Mouse (Mus musculus) duodenum, adult 2 months (tissue): ENCODE data around the gene Slc8a2. TPM values are rescaled to one million over a fixed set of nuclear protein-coding genes. Genes with fewer than 3 reads are reported as not detected.

Experiments
- polyA plus RNA-seq: library from polyadenylated mRNA; depleted of rRNA; stranded (reverse); fragments of >200 nt; gene quantifications from 2 replicates; pipeline ENCODE4 v1.2.3, GENCODE M21; 2012; ENCODE audit warnings: low replicate concordance; rRNA removed

The Slc8a2 gene
- 1.4 and 1.8 TPM in 2 replicates for polyA plus RNA-seq

DNA sequence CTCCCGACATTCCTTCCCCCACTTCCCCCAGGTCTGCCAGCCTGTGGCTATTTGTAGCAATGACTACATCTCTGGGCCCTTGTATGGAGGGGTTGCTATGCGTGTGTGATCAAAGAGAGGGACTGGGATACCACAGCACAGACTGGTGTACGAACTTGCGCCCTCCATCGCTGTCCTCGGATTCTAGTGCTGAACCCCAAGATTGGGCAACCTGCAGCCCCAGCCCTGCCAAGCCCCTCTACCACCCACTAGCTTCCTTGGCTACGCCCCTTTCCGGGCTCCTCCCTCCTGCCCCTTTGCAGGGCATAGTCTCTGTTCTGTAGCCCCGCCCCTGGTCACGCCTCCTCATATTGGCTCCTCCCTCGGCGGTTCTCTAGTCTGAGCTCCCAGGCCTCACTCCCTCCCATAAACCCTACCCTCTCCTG is at the start of gene Slc8a2:
Slc8a2 (plus strand) TSS at position 406 of the 425 bp plus-strand sequence.

DNA sequence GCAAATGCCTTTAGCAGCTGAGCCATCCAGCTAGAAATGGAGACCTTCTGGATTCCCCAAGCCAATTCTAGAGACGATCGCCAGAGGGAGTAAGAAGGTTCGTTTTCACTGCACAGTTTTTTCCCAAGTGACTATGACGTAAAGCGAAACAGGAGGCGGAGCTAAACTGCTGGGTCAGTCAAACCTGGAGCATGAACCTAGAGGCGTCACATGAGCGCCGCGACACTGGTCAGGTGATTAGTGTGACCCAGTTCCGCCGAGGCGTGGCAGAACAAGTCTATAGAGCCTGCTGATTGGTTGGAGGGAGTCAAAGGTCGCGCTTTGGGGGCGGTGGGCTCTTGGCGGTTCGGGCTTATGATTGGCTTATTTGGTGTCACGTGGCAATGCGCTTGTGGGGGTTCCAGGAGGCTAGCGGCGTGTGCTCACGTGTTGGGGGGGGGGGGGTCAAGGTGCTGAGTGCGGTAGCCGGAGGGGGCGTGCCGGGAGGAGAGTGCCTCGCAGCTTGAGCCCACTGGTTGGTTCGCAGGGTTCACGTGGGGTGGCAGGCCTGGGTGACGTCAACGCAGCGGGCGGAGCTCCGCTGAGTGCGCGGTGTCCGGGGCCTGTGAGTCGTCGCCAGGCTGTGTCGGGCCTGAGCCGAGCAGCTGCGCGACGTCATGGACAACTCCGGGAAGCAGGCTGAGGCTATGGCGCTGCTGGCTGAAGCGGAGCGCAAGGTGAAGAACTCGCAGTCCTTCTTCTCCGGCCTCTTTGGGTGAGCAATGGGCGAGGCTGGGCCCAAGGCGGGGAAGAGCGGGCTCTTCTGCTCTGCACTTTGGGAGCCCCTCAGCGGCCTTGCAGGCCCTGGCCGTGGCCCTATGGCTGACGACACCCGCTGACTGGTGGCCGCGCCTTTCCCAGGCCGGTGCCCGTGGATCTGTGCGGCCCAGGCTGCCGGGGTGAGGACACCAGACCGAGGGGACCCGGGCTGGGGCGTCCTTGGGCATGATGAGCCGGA is 31.3 kb upstream of the Slc8a2 start, which contains the start of gene Napa:
Napa (plus strand) TSS at position 438 of the 997 bp plus-strand sequence.

DNA sequence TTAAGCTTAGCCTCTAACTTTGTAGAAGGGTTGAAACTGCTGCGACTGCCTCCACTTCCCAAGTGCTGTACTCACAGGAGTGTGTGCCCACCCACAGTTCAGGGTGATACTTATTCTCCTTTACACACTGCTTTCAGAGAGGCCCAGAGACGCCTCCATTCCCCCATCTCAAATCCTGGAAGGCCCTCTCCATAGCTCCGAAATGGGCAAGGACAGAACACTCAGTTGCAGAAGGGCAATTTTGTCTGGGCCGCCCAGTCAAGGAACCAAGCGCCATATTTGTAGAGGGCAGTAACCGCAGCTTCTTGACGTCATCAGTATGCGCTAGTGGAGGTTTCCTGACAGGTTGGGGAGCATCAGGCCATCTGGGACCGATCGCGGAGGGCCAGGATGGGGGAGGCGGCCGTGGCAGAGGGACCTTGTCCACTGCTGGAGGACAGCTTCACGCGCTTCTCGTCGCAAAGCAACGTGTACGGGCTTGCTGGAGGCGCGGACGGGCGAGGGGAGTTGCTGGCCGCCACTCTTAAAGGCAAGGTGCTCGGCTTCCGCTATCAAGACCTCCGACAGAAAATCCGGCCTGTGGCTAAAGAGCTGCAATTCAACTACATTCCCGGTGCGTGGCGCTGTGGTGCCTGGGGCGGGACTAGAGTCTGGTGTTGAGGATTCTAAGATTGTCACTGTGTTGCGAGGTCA is 9.9 kb upstream of the Slc8a2 start, which contains the start of gene Kptn:
Kptn (plus strand) TSS at position 327 of the 693 bp plus-strand sequence.

DNA sequence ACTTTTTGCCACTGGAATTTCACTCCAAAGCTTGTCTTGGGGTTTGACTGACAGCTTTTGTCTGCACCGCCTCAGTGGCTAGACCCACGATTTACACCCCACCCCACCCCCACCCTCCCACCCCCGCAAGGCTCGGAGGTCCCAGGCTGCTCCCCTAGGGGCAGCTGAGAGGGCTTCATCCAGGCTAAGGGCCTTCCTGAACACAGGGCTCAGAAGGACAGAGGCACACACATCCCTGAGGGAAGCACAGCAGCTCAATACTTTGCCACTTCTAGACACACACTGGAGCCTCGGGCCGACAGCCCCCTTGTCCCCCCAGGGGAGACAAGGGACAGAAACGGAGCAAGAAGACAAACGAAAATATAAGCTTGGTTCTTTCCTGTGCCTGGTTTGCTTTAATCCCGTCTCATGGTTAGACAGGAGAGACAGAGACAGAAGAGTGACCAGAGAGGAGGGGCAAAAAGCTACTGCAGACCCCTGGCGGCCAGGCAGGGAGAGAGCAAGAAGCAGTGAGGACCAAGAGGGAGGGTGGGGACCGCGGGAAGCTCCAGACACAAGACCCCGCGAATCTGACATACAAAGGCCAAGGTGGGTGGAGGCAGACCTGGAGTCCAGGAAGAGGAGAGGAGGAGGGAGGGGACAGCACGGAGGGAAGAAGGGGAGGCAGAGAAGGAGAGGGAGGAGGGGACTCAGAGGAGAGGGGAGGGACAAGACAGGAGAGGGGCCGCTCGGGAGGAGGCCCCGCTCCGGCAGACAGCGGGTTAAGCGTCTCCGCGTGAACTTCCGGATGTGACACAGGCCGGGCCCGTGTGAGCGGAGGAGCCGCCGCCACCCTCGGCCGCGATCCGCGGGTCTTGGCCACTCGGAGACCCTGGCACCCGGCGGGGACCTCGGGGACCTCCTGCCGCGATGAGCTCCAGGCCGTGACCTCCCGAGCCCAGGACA is 45.2 kb downstream of the Slc8a2 start, which contains the start of gene Meis3:
Meis3 (plus strand) TSS at position 494 of the 945 bp plus-strand sequence.

Other genes starting within 250 kb of the Slc8a2 start
- not detected in 2 replicates for gene Crx, start 249.9 kb upstream of the Slc8a2 start, polyA plus RNA-seq
- gene Crxos, start 247.2 kb upstream of the Slc8a2 start, polyA plus RNA-seq = not detected in 2 replicates
- gene Selenow, start 207.4 kb upstream of the Slc8a2 start, polyA plus RNA-seq = 232 and 417 TPM in 2 replicates
- 49.3 and 70.6 TPM in 2 replicates for gene Nop53, start 183.8 kb upstream of the Slc8a2 start, polyA plus RNA-seq
- 13.9 and 16.5 TPM in 2 replicates for gene Ehd2, start 162.3 kb upstream of the Slc8a2 start, polyA plus RNA-seq
- 21.7 and 24.8 TPM in 2 replicates for gene Bicra, start 81.9 kb upstream of the Slc8a2 start, polyA plus RNA-seq
- 0.04 TPM in 1 of 2 replicates, not detected in the other for gene Zfp541, start 68.0 kb upstream of the Slc8a2 start, polyA plus RNA-seq
- gene Napa, start 31.4 kb upstream of the Slc8a2 start, polyA plus RNA-seq = 166 and 199 TPM in 2 replicates
- 13.4 and 26.8 TPM in 2 replicates for gene Kptn, start 9.9 kb upstream of the Slc8a2 start, polyA plus RNA-seq
- 17.4 and 19.3 TPM in 2 replicates for gene Meis3, start 45.3 kb downstream of the Slc8a2 start, polyA plus RNA-seq
- 29.2 and 30.2 TPM in 2 replicates for gene Dhx34, start 92.2 kb downstream of the Slc8a2 start, polyA plus RNA-seq
- gene C5ar2, start 114.3 kb downstream of the Slc8a2 start, polyA plus RNA-seq = 0.22 and 0.33 TPM in 2 replicates
- gene C5ar1, start 129.7 kb downstream of the Slc8a2 start, polyA plus RNA-seq = 3.1 and 3.9 TPM in 2 replicates
- gene Inafm1, start 143.8 kb downstream of the Slc8a2 start, polyA plus RNA-seq = 123 and 203 TPM in 2 replicates
- gene Ccdc9, start 157.0 kb downstream of the Slc8a2 start, polyA plus RNA-seq = 17.7 and 25.4 TPM in 2 replicates
- gene Bbc3, start 178.6 kb downstream of the Slc8a2 start, polyA plus RNA-seq = 26.1 and 54.3 TPM in 2 replicates